Mouse (Mus musculus) hematopoietic stem cell, adult 5-6 weeks (primary cell): ENCODE results near the gene Def6. TPM values are rescaled to one million over a fixed set of nuclear protein-coding genes. Genes with fewer than 3 reads are reported as not detected.

Experiments
- ATAC-seq, 2 experiments: fragments of 125-278 bp in 1 of 2; replicated peaks in 1 of 2; 2 replicates each; pipeline ENCODE4 v1.8.0; 2016 to 2017; ENCODE audit warnings: inconsistent platforms in 2 of 2, mild to moderate bottlenecking in 2 of 2, moderate number of reproducible peaks in 2 of 2, low read depth in 1 of 2, moderate TSS enrichment in 1 of 2; ENCODE audit not compliant: low FRiP score in 2 of 2, poor library complexity in 2 of 2, severe bottlenecking in 2 of 2, insufficient read depth in 1 of 2, low TSS enrichment in 1 of 2
- total RNA-seq: library from RNA; stranded (forward); fragments of 172-1452, 232-1000 nt; gene quantifications from 2 replicates; pipeline ENCODE4 v1.2.3, GENCODE M21; 2017

Gene Def6
- total RNA-seq, result 113 and 137 TPM in 2 replicates

GRCm38 (mm10) chr17:28207591-28208313 lies at the start of gene Def6:
TSS of gene Def6 (plus strand) at chr17:28207778.
- peak; percentile 68 to 81 for ATAC-seq

- no peak for ATAC-seq
Observed at GRCm38 (mm10) chr17:28160361-28160760, 47.2 kb upstream of the Def6 start.

- ATAC-seq, result peak in 1 of 2 experiments; percentile 20; a peak in 2 of 4 replicates
Observed at GRCm38 (mm10) chr17:28161310-28161881, 46.2 kb upstream of the Def6 start.

- ATAC-seq, result peak; percentile 68
Observed at GRCm38 (mm10) chr17:28163666-28164065, 43.9 kb upstream of the Def6 start.

GRCm38 (mm10) chr17:28170460-28171305 lies 36.9 kb upstream of the Def6 start:
- no peak for ATAC-seq

GRCm38 (mm10) chr17:28172690-28173089 lies 34.9 kb upstream of the Def6 start:
- no peak for ATAC-seq

GRCm38 (mm10) chr17:28176775-28177539 lies 30.6 kb upstream of the Def6 start, which contains the start of gene Zfp523:
TSS of gene Zfp523 (plus strand) at chr17:28177129.
- ATAC-seq, result peak; percentile 29 to 51; a peak in 3 of 4 replicates

- ATAC-seq, result no peak
Observed at GRCm38 (mm10) chr17:28177540-28178046, 30.0 kb upstream of the Def6 start.

- no peak for ATAC-seq
Observed at GRCm38 (mm10) chr17:28180331-28180730, 27.2 kb upstream of the Def6 start.

- ATAC-seq, result peak; percentile 51 to 58; a peak in 3 of 4 replicates
Observed at GRCm38 (mm10) chr17:28180783-28181544, 26.6 kb upstream of the Def6 start.

- ATAC-seq, result peak; percentile 22 to 47; a peak in 2 of 4 replicates
Observed at GRCm38 (mm10) chr17:28184971-28185638, 22.5 kb upstream of the Def6 start.

- ATAC-seq, result no peak
Observed at GRCm38 (mm10) chr17:28188313-28188712, 19.3 kb upstream of the Def6 start.

- no peak for ATAC-seq
Observed at GRCm38 (mm10) chr17:28192754-28193153, 14.8 kb upstream of the Def6 start.

- ATAC-seq, result 0 out of 4 replicates have a peak, but pooled peaks of 1 of the 2 experiments have one; percentile 12
Observed at GRCm38 (mm10) chr17:28193559-28193958, 14.0 kb upstream of the Def6 start.

- ATAC-seq, result no peak
Observed at GRCm38 (mm10) chr17:28195033-28195432, 12.5 kb upstream of the Def6 start.

GRCm38 (mm10) chr17:28197646-28198045 lies 9.9 kb upstream of the Def6 start:
- no peak for ATAC-seq
